Mouse (Mus musculus): ENCODE measurements around the gene Ppp1r12b.

The Ppp1r12b gene

GRCm38 (mm10) chr1:134763776-134764438 is 191.8 kb downstream of the Ppp1r12b start:
- DNase-seq (ENCODE audit: low read depth, low spot score): no peak

DNA sequence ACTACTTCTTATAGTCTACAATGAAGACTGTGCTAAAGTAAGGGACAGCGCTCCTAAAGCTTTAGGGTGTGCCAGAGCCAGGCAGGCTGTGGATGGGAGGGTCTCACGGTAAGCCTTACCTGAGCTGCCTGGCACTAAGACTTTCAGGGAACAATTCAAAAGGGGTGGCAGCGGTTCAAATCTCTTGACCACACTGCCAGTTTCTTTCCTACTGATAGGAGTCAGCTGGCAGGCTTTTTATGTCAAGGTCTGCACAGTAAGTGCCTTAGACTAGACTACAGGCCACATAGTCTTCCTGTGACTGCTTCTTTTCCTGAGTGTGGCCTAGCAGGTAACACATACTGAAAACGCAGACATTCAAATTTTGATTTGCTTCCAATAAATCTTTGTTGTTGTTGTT is 192.5 kb downstream of the Ppp1r12b start:
- no peak for DNase-seq (ENCODE audit: low read depth, low spot score)

- DNase-seq (ENCODE audit: low read depth, low spot score): no peak
These were observed 194.2 kb downstream of the Ppp1r12b start for GRCm38 (mm10) chr1:134761534-134761933.

GRCm38 (mm10) chr1:134760642-134761041 is 195.1 kb downstream of the Ppp1r12b start:
- no peak for DNase-seq (ENCODE audit: low read depth, low spot score)

GRCm38 (mm10) chr1:134759133-134759532 is 196.6 kb downstream of the Ppp1r12b start:
- no peak for DNase-seq (ENCODE audit: low read depth, low spot score)

DNA sequence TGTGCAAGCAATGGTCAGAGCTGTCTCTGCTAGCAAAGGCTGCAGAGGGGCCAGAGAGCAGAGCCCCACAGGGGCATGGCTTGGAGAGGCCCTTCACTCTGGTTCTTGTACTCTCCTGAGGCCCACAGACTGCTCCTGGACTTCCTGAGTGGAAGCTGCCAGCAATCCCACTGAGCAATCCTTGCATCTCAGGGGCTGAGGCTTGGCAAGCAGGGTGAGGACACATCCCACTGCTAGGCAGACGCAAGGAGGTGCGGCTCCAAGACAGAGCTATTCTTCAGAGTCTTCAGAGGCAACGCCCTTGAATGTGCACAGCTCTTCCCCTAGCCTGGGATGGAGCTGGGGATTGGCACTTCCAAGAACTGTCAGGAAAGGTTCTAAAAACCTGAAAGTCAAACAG is 198.5 kb downstream of the Ppp1r12b start:
- DNase-seq (ENCODE audit: low read depth, low spot score): no peak

DNA sequence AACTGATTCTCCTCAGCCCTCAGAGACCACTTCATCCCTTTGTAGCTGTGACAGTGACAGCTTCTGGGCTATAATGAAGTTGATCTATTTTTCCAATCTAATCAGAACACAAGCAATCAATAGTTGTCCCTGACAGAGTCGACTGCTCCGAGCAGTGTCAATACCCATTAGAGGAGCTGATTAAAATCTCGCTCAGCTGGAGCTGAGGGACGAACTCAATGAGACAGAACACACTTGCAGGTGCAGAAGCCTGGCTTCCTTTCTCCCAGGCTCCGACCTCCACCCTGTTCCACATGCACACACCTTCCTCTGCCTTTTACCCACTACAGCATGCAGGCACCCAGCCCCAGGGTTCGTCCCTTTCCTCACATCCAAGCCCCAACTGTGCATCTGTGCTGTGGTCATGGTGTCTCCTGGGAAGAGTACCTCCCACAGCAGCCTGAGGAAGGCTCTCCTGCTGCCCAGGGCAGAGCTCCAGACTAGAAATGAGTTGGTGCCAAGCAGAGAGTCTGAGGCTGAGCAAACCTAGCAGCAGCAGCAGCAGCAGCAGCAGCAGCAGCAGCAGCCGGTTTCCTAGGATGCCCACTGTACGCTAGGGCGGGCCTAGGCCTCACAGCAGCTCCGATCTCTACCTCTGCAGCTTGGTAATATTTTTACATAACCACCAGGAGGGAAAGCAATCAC is 199.4 kb downstream of the Ppp1r12b start:
- DNase-seq (ENCODE audit: low read depth, low spot score): no peak

DNA sequence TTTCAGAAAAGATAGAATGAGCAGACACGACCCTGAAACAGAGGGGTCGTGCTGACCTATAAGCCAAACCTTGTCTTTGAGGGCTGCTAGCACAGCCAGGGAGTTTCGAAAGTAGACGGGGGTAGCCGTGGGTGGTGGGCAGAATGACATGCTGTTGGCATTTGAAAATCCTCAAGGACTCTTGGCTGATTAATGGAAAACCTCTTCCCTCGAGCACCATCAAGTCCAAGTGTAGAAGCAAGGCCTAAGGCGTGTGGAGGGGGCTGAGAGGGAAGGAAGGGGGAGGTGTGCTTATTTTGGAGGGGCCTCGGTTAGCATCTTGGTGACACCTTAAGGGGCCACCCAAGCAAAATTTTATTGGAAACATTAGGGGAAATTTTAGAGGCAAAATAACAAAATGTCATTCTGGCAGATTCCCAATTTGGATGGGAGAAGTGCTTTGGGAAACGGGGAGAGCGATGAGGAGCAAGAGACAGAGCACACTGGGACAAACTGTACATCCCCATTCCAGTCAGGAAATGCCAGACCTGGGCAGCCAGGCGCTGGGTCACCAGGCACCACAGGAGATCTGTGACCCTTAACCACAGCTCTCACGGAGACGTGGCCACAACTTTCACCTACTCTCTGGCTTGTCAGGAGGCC is 200.1 kb downstream of the Ppp1r12b start:
- DNase-seq (ENCODE audit: low read depth, low spot score): no peak

GRCm38 (mm10) chr1:134754818-134755217 is 200.9 kb downstream of the Ppp1r12b start:
- no peak for DNase-seq (ENCODE audit: low read depth, low spot score)

DNA sequence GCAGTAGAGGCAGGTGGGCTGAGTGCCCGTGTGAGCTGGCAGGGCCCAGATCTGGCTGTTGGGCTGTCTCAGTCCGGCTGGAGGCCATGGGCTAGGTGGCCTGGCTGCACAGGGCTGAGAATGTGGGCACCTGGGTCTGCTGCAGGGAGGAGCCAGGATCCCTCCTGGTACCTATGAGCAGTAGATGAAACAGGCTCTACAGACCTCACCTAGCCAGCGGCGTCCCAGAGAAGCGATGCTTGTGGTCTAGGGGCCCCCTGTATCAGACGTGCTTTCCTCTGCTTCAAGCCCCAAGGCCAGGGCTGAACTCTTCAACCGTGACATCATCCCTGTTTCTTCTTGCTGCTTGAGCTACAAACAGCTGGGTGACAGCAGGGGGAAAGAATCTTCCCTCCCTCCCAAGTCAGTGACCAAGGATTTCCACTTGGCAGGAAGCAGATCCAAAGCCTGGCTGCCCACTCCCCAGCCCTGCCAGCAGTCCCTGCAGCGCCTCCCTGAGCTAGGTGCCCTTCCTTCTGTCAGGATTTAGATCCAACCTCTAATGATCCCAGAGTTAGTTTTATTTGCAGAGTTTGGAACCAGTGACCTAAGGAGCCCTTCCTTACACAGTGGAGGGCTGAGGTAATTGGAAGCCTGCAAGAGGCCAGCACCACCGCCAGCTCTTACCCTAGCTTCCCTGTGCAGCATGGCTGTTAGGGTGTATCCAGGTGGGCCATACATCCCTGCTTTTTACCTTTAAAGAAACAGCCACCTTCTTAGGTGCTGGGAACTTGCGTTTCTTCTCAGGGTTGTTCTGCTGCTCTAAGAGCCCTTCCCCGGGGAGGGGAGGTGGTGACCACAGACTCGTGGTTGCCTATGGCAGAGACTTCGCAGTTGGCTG is 201.8 kb downstream of the Ppp1r12b start:
- DNase-seq (ENCODE audit: low read depth, low spot score): no peak

GRCm38 (mm10) chr1:134752447-134752846 is 203.3 kb downstream of the Ppp1r12b start:
- no peak for DNase-seq (ENCODE audit: low read depth, low spot score)

GRCm38 (mm10) chr1:134749889-134750288 is 205.9 kb downstream of the Ppp1r12b start:
- no peak for DNase-seq (ENCODE audit: low read depth, low spot score)

- DNase-seq (ENCODE audit: low read depth, low spot score): no peak
These were observed 208.2 kb downstream of the Ppp1r12b start for GRCm38 (mm10) chr1:134747236-134748174.

- DNase-seq (ENCODE audit: low read depth, low spot score): no peak
These were observed 210.1 kb downstream of the Ppp1r12b start for GRCm38 (mm10) chr1:134745648-134746047.

DNA sequence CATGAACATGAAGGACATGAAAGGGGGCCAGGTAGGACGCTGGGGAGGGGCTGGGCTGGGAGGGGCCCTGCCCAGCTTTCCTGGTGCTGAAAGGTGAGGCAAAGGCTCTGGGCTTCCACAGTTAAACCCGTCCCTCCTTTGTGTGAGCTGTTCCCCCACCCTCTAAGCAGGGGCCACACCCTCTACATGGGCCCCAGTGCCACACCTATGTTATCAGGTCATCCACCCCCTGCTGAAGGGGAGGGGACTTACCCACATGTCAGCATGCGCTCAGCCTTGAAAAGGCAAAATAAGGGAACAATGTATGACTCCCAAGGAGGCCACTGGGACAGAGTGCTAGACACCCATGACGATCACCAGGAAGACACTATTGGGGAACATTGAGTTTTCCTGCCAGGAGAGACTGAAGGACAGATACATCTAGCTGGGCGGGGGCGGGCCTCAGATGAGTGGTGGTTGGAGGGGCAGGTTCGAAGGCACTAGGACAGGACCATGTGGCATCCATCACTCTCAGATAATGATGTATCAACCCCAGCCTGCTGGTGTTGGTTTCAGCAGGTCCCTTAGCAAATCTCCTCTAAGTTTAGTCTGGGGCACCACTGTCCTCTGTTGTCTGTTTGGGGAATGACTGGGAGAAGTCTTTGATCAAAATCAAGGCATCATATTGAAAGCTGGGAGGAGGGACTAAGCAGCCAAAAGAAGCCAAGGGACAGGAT is 213.6 kb downstream of the Ppp1r12b start:
- DNase-seq (ENCODE audit: low read depth, low spot score): no peak

DNA sequence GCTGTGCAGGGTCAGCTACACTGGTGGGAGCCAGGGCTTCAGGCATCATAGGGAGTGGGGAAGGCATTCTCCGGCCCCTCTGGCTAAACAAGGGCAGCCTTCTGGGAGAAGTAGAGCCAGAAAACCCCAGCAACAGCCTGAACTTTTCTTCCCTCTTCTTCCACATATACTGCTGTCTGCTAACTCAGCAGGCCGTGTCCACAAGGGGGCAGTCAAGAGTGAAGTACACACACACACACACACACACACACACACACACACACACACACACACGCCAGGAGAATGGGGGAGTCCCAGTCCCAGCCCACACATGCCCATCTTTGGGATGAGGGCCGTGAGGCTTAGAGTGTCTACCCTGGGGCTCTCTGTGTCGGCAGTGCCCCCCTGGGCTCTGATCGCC is 214.3 kb downstream of the Ppp1r12b start:
- DNase-seq (ENCODE audit: low read depth, low spot score): no peak

DNA sequence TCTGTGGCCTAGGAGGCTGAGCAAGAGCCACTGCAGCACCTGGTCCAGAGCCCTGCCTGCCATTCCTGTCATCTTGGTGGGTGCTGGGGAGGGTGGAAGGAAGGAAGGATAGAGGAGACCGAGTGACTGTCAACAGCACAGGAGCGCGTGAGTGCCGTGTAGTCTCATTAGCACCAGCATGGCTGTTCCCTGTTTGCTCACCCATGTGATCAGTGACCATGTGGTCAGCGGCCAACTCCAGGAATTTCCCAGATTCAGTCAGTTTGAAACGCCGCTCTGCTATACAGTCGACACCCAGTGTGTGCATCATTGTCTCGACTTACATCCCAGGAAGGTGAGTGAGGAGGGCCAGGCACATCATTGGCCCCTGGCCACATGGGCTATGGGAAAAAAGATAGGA is 218.3 kb downstream of the Ppp1r12b start:
- DNase-seq (ENCODE audit: low read depth, low spot score): no peak

DNA sequence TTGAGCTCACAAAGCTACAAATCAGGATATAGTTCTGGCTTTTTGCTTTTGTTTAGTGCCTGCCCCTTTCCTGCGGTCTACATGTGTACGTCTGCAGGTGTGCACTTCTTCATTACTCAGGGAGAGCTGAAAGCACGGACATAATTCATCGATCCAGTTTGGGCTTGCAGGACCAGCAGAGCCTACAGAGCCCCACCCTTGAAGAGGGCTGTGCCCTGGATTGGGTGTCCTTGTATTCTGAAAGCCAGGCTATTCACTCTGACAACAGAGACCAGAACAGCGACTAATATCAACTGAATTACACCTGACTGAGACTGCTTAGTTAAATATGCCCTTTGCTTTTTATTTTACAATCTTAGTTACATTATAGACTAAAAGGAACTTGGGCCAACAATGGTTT is 222.1 kb downstream of the Ppp1r12b start:
- DNase-seq (ENCODE audit: low read depth, low spot score): no peak

DNA sequence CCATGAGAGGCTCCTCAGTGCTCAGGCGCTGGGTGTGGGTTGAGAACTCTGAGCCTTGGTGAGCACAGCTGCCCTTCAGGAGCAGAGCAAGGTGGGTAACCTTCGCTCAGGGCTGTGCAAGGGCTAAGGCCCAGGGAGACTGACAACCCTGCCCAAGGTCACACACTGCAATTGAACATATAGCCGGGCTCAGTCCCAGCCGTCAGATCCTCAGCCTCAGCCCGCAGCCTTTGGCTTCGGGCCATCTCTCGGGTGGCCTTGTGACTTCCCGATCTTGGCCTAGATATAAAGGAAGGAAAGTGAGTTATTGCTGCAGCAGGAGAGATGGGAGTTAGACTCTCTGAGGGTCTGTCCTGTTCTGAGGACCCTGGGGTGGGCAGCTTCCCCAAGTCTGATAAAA is 228.5 kb downstream of the Ppp1r12b start:
- no peak for DNase-seq (ENCODE audit: low read depth, low spot score)

DNA sequence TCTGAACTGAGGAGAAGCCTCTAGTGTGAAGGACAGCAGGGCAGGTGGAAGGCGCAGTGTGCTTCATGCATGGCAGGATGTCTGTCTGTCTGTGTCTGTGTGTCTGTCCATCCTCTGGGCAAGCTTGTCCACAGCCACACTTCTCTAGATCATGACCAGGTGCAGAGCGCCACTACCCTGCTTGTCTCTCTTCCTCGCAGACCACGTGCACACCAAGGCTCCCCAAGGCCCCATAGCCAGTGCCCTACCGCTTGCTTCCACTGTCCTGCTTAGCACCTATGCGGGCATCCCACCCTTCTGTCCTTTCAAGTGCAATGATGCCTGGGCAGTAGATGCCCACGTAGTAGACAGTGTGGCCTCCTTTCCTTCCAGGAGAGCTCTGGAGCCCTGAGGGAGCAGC is 229.3 kb downstream of the Ppp1r12b start:
- no peak for DNase-seq (ENCODE audit: low read depth, low spot score)

Data from forelimb bud, embryonic 11.5 days (tissue).